Mouse (Mus musculus) megakaryocyte, embryonic 14.5 days (primary cell): ENCODE results near the gene Tut1.

Experiments
- FLI1 ChIP-seq: IDR thresholded peaks from 2 replicates; pipeline ENCODE4 v1.6.1; 2012; ENCODE audit warnings: low read length, inconsistent platforms, mixed read lengths
- GATA1 ChIP-seq: IDR thresholded peaks from 3 replicates; pipeline ENCODE4 v1.6.1; 2012; ENCODE audit warnings: mixed read lengths, low read length, inconsistent platforms, borderline replicate concordance

GRCm38 (mm10) chr19:8927891-8928525, 25.6 kb upstream of the Tut1 start:
- TF ChIP-seq GATA1 (no peak), FLI1 (no peak)
